Mouse (Mus musculus): Measurements from ENCODE around the gene Chpf.

Gene Chpf

GRCm38 (mm10) chr1:75442171-75442570 is 36.9 kb downstream of the Chpf start:
- DNase-seq (ENCODE audit: low spot score in 2 of 2) = no peak

- no peak for DNase-seq (ENCODE audit: low spot score in 2 of 2)
These were observed 37.6 kb downstream of the Chpf start for GRCm38 (mm10) chr1:75441471-75441996.

GRCm38 (mm10) chr1:75440661-75441060 is 38.4 kb downstream of the Chpf start:
- DNase-seq (ENCODE audit: low spot score in 2 of 2) = no peak

GRCm38 (mm10) chr1:75438782-75439181 is 40.3 kb downstream of the Chpf start:
- no peak for DNase-seq (ENCODE audit: low spot score in 2 of 2)

- peak; percentile 66 to 74 for DNase-seq (ENCODE audit: low spot score in 2 of 2)
These were observed 43.4 kb downstream of the Chpf start, which contains the start of gene Gmppa for GRCm38 (mm10) chr1:75435475-75436328. TSS of gene Gmppa (plus strand) at chr1:75435930.

GRCm38 (mm10) chr1:75425796-75426471 is 53.2 kb downstream of the Chpf start:
- no peak for DNase-seq (ENCODE audit: low spot score in 2 of 2)
